Mouse (Mus musculus) spleen, postnatal 36 days (tissue): ENCODE measurements around the gene Rdh13.
A peak's percentile ranks its signal among the peaks of the same experiment; 100 is the strongest.

Experiments
- DNase-seq, 2 experiments: peaks; one replicate each; pipeline ENCODE4 v3.0.0; 2022; ENCODE audit warnings: low spot score in 2 of 2, mixed read lengths in 1 of 2

Rdh13 gene

GRCm38 (mm10) chr7:4445216-4445791, at the start of gene Rdh13:
TSS of gene Rdh13 (minus strand) at chr7:4445649.
- DNase-seq, result peak; percentile 78 to 82

GRCm38 (mm10) chr7:4493991-4494390, 48.5 kb upstream of the Rdh13 start:
- no peak for DNase-seq

- peak; percentile 43 to 50 for DNase-seq
These were observed 47.1 kb upstream of the Rdh13 start for GRCm38 (mm10) chr7:4492284-4493224.

- no peak for DNase-seq
These were observed 45.9 kb upstream of the Rdh13 start for GRCm38 (mm10) chr7:4491308-4491707.

GRCm38 (mm10) chr7:4482281-4482680, 36.8 kb upstream of the Rdh13 start:
- no peak for DNase-seq

GRCm38 (mm10) chr7:4479674-4480073, 34.2 kb upstream of the Rdh13 start:
- DNase-seq, result no peak

GRCm38 (mm10) chr7:4478796-4479291, 33.4 kb upstream of the Rdh13 start:
- DNase-seq, result no peak

GRCm38 (mm10) chr7:4478021-4478795, 32.8 kb upstream of the Rdh13 start:
- peak; percentile 21 to 26 for DNase-seq

- no peak for DNase-seq
These were observed 28.5 kb upstream of the Rdh13 start for GRCm38 (mm10) chr7:4473940-4474339.

GRCm38 (mm10) chr7:4471179-4471555, 25.7 kb upstream of the Rdh13 start:
- peak; percentile 22 to 27 for DNase-seq

- DNase-seq, result no peak
These were observed 25.1 kb upstream of the Rdh13 start for GRCm38 (mm10) chr7:4470275-4471178.

GRCm38 (mm10) chr7:4467801-4468200, 22.4 kb upstream of the Rdh13 start:
- DNase-seq, result no peak

GRCm38 (mm10) chr7:4464194-4464824, 18.9 kb upstream of the Rdh13 start:
- no peak for DNase-seq

GRCm38 (mm10) chr7:4460576-4461434, 15.4 kb upstream of the Rdh13 start, which contains the start of gene Eps8l1:
TSS of gene Eps8l1 (plus strand) at chr7:4460674.
- DNase-seq, result no peak

GRCm38 (mm10) chr7:4452644-4453043, 7.2 kb upstream of the Rdh13 start:
- DNase-seq, result no peak

- no peak for DNase-seq
These were observed 3.8 kb upstream of the Rdh13 start for GRCm38 (mm10) chr7:4449211-4449610.

- DNase-seq, result no peak
These were observed 3.0 kb upstream of the Rdh13 start for GRCm38 (mm10) chr7:4448439-4448838.

- no peak for DNase-seq
These were observed 1.7 kb upstream of the Rdh13 start for GRCm38 (mm10) chr7:4447138-4447537.

GRCm38 (mm10) chr7:4440549-4440948, 4.9 kb downstream of the Rdh13 start:
- no peak for DNase-seq

- no peak for DNase-seq
These were observed 7.7 kb downstream of the Rdh13 start for GRCm38 (mm10) chr7:4437721-4438120.
